Mouse (Mus musculus) kidney, embryonic 16.5 days (tissue): ENCODE results near the gene Hid1. TPM values are rescaled to one million over a fixed set of nuclear protein-coding genes. Genes with fewer than 3 reads are reported as not detected.
A peak's percentile ranks its signal among the peaks of the same experiment; 100 is the strongest.

Experiments used
- ATAC-seq: fragments of 200-750 bp; cut with Nextera tagmentation; 2 replicates; pipeline ENCODE4 v1.8.0; 2017; ENCODE audit warnings: moderate TSS enrichment; ENCODE audit not compliant: low FRiP score, low TSS enrichment
- H3K27ac ChIP-seq: fragments of 300-500 bp; sonication (generic); 2 replicates; pipeline ENCODE4 v1.5.1; 2014; ENCODE audit warnings: low read length
- H3K27me3 ChIP-seq: fragments of 300-500 bp; sonication (generic); 2 replicates; pipeline ENCODE4 v1.6.1; 2014; ENCODE audit warnings: low read length, control low read depth, mixed read lengths; ENCODE audit not compliant: insufficient read depth
- H3K36me3 ChIP-seq: fragments of 300-500 bp; sonication (generic); 2 replicates; pipeline ENCODE4 v1.6.1; 2014; ENCODE audit warnings: low read length, control low read depth, mixed read lengths; ENCODE audit not compliant: insufficient read depth
- H3K4me1 ChIP-seq: fragments of 300-500 bp; sonication (generic); 2 replicates; pipeline ENCODE4 v1.6.1; 2014; ENCODE audit warnings: low read length, control low read depth, mixed read lengths; ENCODE audit not compliant: insufficient read depth
- H3K4me2 ChIP-seq: fragments of 300-500 bp; sonication (generic); replicated peaks from 2 replicates; pipeline ENCODE4 v1.6.1; 2014; ENCODE audit warnings: low read depth, low read length
- H3K4me3 ChIP-seq: fragments of 300-500 bp; sonication (generic); 2 replicates; pipeline ENCODE4 v1.5.1; 2014; ENCODE audit warnings: mild to moderate bottlenecking, low read length
- H3K9ac ChIP-seq: fragments of 300-500 bp; sonication (generic); replicated peaks from 2 replicates; pipeline ENCODE4 v1.6.1; 2014; ENCODE audit warnings: low read length
- H3K9me3 ChIP-seq: fragments of 300-500 bp; sonication (generic); 2 replicates; pipeline ENCODE4 v1.6.1; 2016; ENCODE audit warnings: low read length, control low read depth
- WGBS: fragments of 180-500 bp; shearing (Covaris S2); extraction: QIAGEN DNeasy Blood & Tissue Kit; methylation state at CpG from one replicate; pipeline ENCODE4 v1.1.7; 2014; 5-methylcytosine and 5-hydroxymethylcytosine counted together
- polyA plus RNA-seq: library from polyadenylated mRNA; unstranded; fragments of >200 nt; fragmentation: Nextera tagmentation; extraction: Ambion mirVana; gene quantifications from 2 replicates; pipeline ENCODE4 v1.2.1, GENCODE M21; 2015

The Hid1 gene
- polyA plus RNA-seq: 7.9 and 8.6 TPM in 2 replicates

DNA sequence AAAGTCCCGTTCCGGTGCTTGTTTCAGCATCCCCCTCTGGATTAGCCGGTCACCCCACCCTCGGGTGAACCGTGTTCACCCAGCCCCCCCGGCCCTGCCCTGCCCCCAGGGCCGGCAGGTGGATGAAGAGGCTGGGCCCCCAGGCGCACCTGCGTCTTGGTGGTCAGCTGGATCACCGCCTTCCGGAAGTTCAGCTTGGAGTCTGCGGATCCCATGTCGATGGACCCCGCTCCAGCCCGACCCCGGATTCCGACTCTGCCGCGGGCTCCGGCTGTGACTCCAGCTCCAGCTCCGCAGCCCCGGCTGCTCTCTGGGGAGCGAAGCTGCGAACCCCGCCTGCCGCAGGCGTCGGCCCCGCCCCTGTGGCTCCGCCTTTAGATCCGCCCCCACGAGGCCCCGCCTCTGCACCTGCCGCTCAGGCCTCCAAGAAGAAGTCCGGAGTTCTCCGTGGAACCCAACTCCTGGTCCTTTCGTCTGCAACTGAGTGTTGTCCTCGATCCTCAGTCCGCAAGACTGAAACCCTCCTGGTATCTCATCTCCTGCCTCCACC is at the start of gene Hid1:
Gene Hid1, minus strand, starts transcription at position 362 of the 550 bp plus-strand sequence.
- H3K9me3 ChIP-seq: no peaks in the 10 kb centered on the region
- peak within 1 kb of the TSS; percentile 96 for H3K4me2 ChIP-seq
- WGBS: under 1% methylated on average over 37 of the region's 39 CpGs
- no peaks in the 10 kb centered on the region for H3K36me3 ChIP-seq
- H3K9ac ChIP-seq: peak within 1 kb of the TSS; percentile 70
- peaks cover 13% of the 10 kb centered on the region for H3K4me1 ChIP-seq
- ATAC-seq: peak; percentile 72
- H3K27me3 ChIP-seq: peaks cover 50% of the 10 kb centered on the region
- H3K4me3 ChIP-seq: peak within 1 kb of the TSS; percentile 60
- H3K27ac ChIP-seq: no peak within 1 kb of the TSS

DNA sequence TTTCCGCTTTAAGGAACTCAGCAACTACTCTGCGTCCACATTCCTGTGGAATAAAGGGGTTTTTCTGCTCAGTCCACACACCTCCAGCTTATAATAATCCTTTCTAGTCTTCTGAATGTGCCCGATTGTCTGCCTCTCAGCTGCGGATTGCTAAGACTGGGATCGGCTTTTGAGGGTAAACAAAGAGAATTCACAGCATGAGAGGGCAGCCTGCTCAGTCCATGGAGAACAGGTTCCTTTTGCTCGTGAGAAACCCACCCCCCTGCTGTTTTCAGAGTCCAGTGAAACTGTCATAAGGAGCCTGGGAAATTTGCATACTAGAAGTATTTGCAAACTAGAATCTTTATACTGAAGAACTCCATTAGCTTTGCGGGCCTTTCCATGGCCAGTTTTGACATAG is 42.0 kb upstream of the Hid1 start:
- Histone ChIP-seq H3K9me3 (no peaks in the 10 kb centered on the region), H3K4me2 (no peak overlapping the region), H3K27me3 (no peaks in the 10 kb centered on the region), H3K4me1 (peaks cover 21% of the 10 kb centered on the region), H3K36me3 (peaks cover 44% of the 10 kb centered on the region), H3K4me3 (no peak overlapping the region), H3K9ac (no peak overlapping the region), H3K27ac (no peak overlapping the region)
- ATAC-seq: no peak
- 93% methylated on average over 7 of the region's 7 CpGs for WGBS

DNA sequence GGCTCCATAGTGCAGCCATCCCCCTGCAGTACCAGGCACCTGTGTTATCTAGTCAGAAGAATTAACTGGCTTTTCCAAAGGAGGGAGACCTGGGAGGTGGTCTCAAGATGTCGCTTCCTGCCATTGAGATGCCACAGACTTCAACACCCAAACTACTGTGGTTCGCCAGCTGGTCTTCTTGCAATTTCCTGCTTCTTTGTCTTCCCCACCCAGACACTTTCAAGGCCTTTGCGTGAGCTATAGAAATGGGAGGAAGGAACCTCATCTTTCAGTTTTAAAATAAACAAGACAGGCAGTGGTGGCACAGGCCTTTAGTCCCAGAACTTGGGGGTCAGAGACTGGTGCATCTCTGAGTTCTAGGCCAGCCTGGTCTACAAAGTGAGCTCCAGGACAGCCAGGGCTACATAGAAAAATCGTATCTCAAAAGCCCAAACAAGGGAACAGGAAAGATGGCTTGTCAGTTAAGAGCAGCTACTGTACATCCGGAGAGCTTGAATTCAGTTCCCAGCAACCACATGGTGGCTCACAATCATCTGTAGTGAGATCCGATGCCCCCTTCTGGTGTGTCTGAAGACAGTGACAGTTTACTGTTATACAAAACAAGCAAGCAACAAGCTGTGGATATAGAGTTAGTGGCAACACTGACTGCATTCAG is 40.8 kb upstream of the Hid1 start:
- no peak overlapping the region for H3K4me2 ChIP-seq
- peaks cover 21% of the 10 kb centered on the region for H3K4me1 ChIP-seq
- no peaks in the 10 kb centered on the region for H3K9me3 ChIP-seq
- peak overlapping the region; percentile 23; the same call in 1 of the 2 replicates for H3K27ac ChIP-seq
- no peaks in the 10 kb centered on the region for H3K27me3 ChIP-seq
- peaks cover 44% of the 10 kb centered on the region for H3K36me3 ChIP-seq
- ATAC-seq: no peak
- no peak overlapping the region for H3K9ac ChIP-seq
- WGBS: 85% methylated on average over 6 of the region's 6 CpGs
- H3K4me3 ChIP-seq: no peak overlapping the region

DNA sequence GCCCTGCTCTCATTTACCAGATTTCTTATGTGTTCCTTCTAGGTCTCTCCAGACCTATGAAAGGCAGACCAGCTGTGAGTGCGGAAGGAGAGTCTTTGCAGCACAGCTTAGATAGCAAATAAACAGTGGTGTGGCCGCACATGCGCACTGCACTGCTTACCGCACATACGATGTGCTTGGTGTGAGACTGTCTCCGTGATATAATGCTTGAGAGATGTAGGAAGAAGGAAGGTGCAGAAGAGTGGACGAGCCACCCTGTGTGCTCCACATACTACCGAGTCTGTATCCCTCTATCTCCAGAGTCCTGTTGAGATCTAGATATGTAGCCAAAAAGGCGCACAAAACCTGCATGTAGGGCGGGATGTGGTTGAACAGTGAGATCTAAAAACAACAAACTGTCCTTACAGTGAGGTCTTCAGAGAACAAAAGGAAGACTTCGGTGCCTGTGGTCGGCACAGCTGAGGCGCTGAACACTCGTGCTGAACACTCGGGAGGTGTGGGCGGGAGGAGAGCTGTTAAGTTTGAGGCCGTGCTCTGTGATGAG is 39.4 kb upstream of the Hid1 start:
- Histone ChIP-seq H3K4me2 (no peak overlapping the region), H3K27ac (no peak overlapping the region), H3K36me3 (peaks cover 44% of the 10 kb centered on the region), H3K27me3 (no peaks in the 10 kb centered on the region), H3K4me1 (peaks cover 17% of the 10 kb centered on the region), H3K4me3 (no peak overlapping the region), H3K9me3 (no peaks in the 10 kb centered on the region), H3K9ac (no peak overlapping the region)
- no peak for ATAC-seq
- WGBS: 93% methylated on average over 17 of the region's 17 CpGs

GRCm38 (mm10) chr11:115405723-115406122 is 38.2 kb upstream of the Hid1 start:
- H3K27me3 ChIP-seq: no peaks in the 10 kb centered on the region
- H3K9ac ChIP-seq: no peak overlapping the region
- ATAC-seq: no peak
- no peak overlapping the region for H3K4me3 ChIP-seq
- H3K4me2 ChIP-seq: no peak overlapping the region
- H3K36me3 ChIP-seq: peaks cover 36% of the 10 kb centered on the region
- WGBS: 92% methylated on average over 6 of the region's 6 CpGs
- H3K27ac ChIP-seq: no peak overlapping the region
- no peaks in the 10 kb centered on the region for H3K9me3 ChIP-seq
- H3K4me1 ChIP-seq: peaks cover 8% of the 10 kb centered on the region

GRCm38 (mm10) chr11:115403338-115404124 is 36.0 kb upstream of the Hid1 start, which contains the start of gene Mrpl58:
Mrpl58 (plus strand) TSS chr11:115403752.
- Histone ChIP-seq H3K27ac (peak within 1 kb of the TSS; percentile 82), H3K4me1 (peaks cover 8% of the 10 kb centered on the region), H3K36me3 (peaks cover 16% of the 10 kb centered on the region; the same call in 1 of the 2 replicates), H3K27me3 (no peaks in the 10 kb centered on the region), H3K4me3 (peak within 1 kb of the TSS; percentile 81), H3K9ac (peak within 1 kb of the TSS; percentile 93), H3K9me3 (no peaks in the 10 kb centered on the region), H3K4me2 (peak within 1 kb of the TSS; percentile 66)
- 4% methylated on average over 50 of the region's 50 CpGs for WGBS
- ATAC-seq: peak; percentile 90

DNA sequence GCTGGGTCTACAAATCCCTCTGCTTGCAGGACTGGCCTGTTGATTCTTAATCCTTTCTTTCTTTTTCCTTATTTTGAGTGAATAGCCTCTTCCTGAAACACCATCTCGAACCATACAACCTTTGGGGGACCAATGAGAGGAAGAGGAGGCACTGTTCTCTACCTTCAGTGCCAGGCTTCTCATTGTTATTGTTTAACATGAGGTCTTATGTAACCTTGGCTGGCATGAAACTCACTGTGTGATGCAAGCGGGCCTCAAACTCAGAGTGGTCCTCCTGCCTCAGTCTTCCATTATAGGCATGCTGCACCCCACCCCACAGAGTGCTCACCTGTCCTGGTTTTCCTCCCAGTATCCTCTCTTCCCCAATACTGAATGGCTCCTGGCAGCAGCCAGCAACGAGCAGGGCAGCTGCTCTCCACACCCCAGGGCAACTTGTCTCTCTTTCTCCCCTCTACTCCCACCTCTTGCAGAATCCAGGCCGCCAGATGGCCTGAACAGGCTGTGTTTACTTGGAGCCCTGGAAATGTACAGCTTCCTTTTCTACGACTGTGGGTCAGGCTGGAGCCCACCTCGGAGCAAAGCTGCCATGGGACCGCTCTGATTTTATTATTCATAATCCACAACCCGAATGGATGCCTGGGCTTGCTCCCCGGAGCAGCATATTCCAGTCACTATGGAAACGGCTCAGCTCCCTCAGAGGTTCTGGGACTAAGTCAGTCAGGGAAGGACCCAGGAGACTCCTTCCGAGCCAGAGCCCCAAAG is 33.3 kb upstream of the Hid1 start:
- no peak for ATAC-seq
- H3K4me2 ChIP-seq: no peak overlapping the region
- H3K27me3 ChIP-seq: no peaks in the 10 kb centered on the region
- peaks cover 8% of the 10 kb centered on the region for H3K4me1 ChIP-seq
- WGBS: 50% methylated on average over 11 of the region's 11 CpGs
- no peak overlapping the region for H3K4me3 ChIP-seq
- H3K9ac ChIP-seq: no peak overlapping the region
- H3K27ac ChIP-seq: no peak overlapping the region
- no peaks in the 10 kb centered on the region for H3K9me3 ChIP-seq
- no peaks in the 10 kb centered on the region for H3K36me3 ChIP-seq

DNA sequence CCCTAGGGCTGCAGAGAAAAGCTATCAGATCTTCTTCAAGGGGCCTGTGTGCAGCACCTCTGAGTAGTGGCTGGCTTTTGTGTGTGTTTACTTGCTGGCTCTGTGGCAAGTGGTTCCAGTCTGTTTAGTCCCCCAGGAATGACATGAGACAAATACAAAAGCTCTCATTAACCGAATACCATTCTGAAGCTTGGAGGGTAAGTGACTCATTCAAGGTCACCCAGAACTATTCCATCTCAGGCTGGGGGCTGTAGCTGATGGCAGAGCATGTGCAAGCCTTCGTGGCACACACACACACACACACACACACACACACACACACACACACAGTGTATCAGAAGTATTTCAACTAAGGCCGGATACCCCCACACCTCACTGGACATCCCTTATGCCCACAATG is 32.6 kb upstream of the Hid1 start:
- WGBS: 68% methylated on average over 3 of the region's 3 CpGs
- H3K27me3 ChIP-seq: no peaks in the 10 kb centered on the region
- ATAC-seq: no peak

DNA sequence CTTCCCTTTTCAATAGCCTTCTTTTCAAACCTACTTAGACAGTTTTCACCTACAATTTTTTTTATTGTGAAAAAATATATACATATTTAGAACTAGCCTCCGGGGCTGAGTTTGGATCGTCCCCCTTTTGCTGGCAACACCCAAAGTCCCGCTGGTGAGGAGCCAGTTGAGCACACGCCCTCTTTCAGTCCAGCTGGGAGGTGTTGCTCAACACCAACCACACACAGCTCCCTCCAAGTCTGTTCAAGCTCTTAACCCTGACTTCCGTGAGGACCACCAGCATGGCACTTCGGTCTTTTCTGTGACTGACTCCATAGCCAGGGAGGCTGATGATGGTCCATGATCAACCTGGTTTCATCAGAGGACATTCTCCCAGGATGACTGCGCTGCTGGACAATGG is 30.5 kb upstream of the Hid1 start:
- ATAC-seq: no peak
- no peaks in the 10 kb centered on the region for H3K4me1 ChIP-seq
- H3K36me3 ChIP-seq: peaks cover 9% of the 10 kb centered on the region
- WGBS: 82% methylated on average over 7 of the region's 7 CpGs
- H3K4me2 ChIP-seq: no peak overlapping the region
- H3K4me3 ChIP-seq: no peak overlapping the region
- no peak overlapping the region for H3K9ac ChIP-seq
- no peak overlapping the region for H3K27ac ChIP-seq
- no peaks in the 10 kb centered on the region for H3K9me3 ChIP-seq
- no peaks in the 10 kb centered on the region for H3K27me3 ChIP-seq

More for the DNA sequence above, 32.6 kb upstream of the Hid1 start:
- H3K27ac ChIP-seq: no peak overlapping the region
- no peak overlapping the region for H3K9ac ChIP-seq
- peaks cover 8% of the 10 kb centered on the region for H3K4me1 ChIP-seq
- 0 out of 2 replicates have a peak, but pooled peaks cover 4% of the 10 kb centered on the region for H3K36me3 ChIP-seq
- no peak overlapping the region for H3K4me2 ChIP-seq
- no peaks in the 10 kb centered on the region for H3K9me3 ChIP-seq
- no peak overlapping the region for H3K4me3 ChIP-seq
